Mouse (Mus musculus): ENCODE measurements around the gene Mier2. TPM values are rescaled to one million over a fixed set of nuclear protein-coding genes. Genes with fewer than 3 reads are reported as not detected.

Mier2 gene
- total and polyA plus RNA-seq, 2 experiments from 2014 or later, result 43.3 to 95.6 TPM

- H3K27ac ChIP-seq (ENCODE audit: low read depth, low read length), result no peak overlapping the region
- no peak for TF ChIP-seq CTCF (IDR thresholded peaks at IDR 0.05)
- H3K9me3 ChIP-seq (ENCODE audit: low read length), result no peaks in the 10 kb centered on the region
- H3K36me3 ChIP-seq (ENCODE audit: insufficient read depth, low read length), result no peaks in the 10 kb centered on the region
- no peak overlapping the region for H3K9ac ChIP-seq (replicated peaks; ENCODE audit: low read length, poor library complexity, severe bottlenecking)
- H3K4me1 ChIP-seq (ENCODE audit: insufficient read depth, low read length), result no peaks in the 10 kb centered on the region
- no peak for DNase-seq (ENCODE audit: low spot score)
- no peak for ATAC-seq (ENCODE audit: low FRiP score)
- H3K27me3 ChIP-seq (ENCODE audit: insufficient read depth, low read length), result no peaks in the 10 kb centered on the region
- H3K4me2 ChIP-seq (ENCODE audit: low read depth, low read length, poor library complexity, severe bottlenecking), result no peak overlapping the region
- H3K4me3 ChIP-seq (ENCODE audit: low read depth, low read length), result no peak overlapping the region
- WGBS, result 64% methylated on average over 6 of the region's 6 CpGs
Measured at GRCm38 (mm10) chr10:79594111-79594510, 39.1 kb upstream of the Mier2 start.

DNA sequence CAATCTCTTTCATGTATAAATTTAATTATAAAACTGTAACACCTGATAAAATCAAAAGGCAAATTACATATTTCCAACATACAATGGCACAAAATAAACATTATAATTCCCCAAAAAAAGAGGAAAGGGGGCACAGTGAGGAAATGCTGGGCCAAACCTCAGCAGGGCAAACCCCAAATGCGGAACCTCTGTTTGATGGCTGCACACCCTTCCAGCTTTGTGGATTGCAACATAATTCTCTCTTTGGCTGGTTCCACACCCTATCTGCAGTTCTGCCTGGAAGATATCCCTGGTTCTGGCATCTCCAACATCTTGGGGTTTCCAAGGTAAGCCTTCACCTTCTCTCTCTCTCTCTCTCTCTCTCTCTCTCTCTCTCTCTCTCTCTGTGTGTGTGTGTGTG, 35.7 kb upstream of the Mier2 start:
- no peaks in the 10 kb centered on the region for H3K36me3 ChIP-seq (ENCODE audit: insufficient read depth, low read length)
- no peak overlapping the region for H3K27ac ChIP-seq (ENCODE audit: low read depth, low read length)
- 93% methylated on average over 1 of the region's 1 CpGs for WGBS
- no peaks in the 10 kb centered on the region for H3K9me3 ChIP-seq (ENCODE audit: low read length)
- DNase-seq (ENCODE audit: low spot score) (no peak), ATAC-seq (ENCODE audit: low FRiP score) (no peak)
- TF ChIP-seq CTCF (IDR thresholded peaks at IDR 0.05), result no peak
- H3K4me3 ChIP-seq (ENCODE audit: low read depth, low read length), result no peak overlapping the region
- no peaks in the 10 kb centered on the region for H3K4me1 ChIP-seq (ENCODE audit: insufficient read depth, low read length)
- no peak overlapping the region for H3K4me2 ChIP-seq (ENCODE audit: low read depth, low read length, poor library complexity, severe bottlenecking)
- no peak overlapping the region for H3K9ac ChIP-seq (replicated peaks; ENCODE audit: low read length, poor library complexity, severe bottlenecking)
- no peaks in the 10 kb centered on the region for H3K27me3 ChIP-seq (ENCODE audit: insufficient read depth, low read length)

- H3K4me1 ChIP-seq (ENCODE audit: insufficient read depth, low read length), result no peaks in the 10 kb centered on the region
- 69% methylated on average over 4 of the region's 4 CpGs for WGBS
- H3K27ac ChIP-seq (ENCODE audit: low read depth, low read length), result no peak overlapping the region
- no peak for TF ChIP-seq CTCF (IDR thresholded peaks at IDR 0.05)
- H3K4me2 ChIP-seq (ENCODE audit: low read depth, low read length, poor library complexity, severe bottlenecking), result no peak overlapping the region
- no peak overlapping the region for H3K4me3 ChIP-seq (ENCODE audit: low read depth, low read length)
- H3K36me3 ChIP-seq (ENCODE audit: insufficient read depth, low read length), result no peaks in the 10 kb centered on the region
- ATAC-seq (ENCODE audit: low FRiP score) (no peak), DNase-seq (ENCODE audit: low spot score) (no peak)
- no peaks in the 10 kb centered on the region for H3K9me3 ChIP-seq (ENCODE audit: low read length)
- no peaks in the 10 kb centered on the region for H3K27me3 ChIP-seq (ENCODE audit: insufficient read depth, low read length)
- H3K9ac ChIP-seq (replicated peaks; ENCODE audit: low read length, poor library complexity, severe bottlenecking), result no peak overlapping the region
Measured at GRCm38 (mm10) chr10:79587752-79588126, 32.7 kb upstream of the Mier2 start.

- Histone ChIP-seq H3K4me2 (ENCODE audit: low read depth, low read length, poor library complexity, severe bottlenecking) (no peak within 1 kb of the TSS), H3K4me3 (ENCODE audit: low read depth, low read length) (no peak within 1 kb of the TSS), H3K27me3 (ENCODE audit: insufficient read depth, low read length) (no peaks in the 10 kb centered on the region), H3K36me3 (ENCODE audit: insufficient read depth, low read length) (no peaks in the 10 kb centered on the region), H3K9ac (replicated peaks; ENCODE audit: low read length, poor library complexity, severe bottlenecking) (no peak within 1 kb of the TSS), H3K9me3 (ENCODE audit: low read length) (no peaks in the 10 kb centered on the region), H3K4me1 (ENCODE audit: insufficient read depth, low read length) (no peaks in the 10 kb centered on the region), H3K27ac (ENCODE audit: low read depth, low read length) (no peak within 1 kb of the TSS)
- no peak for TF ChIP-seq CTCF (IDR thresholded peaks at IDR 0.05)
- DNase-seq (ENCODE audit: low spot score), result no peak
- no peak for ATAC-seq (ENCODE audit: low FRiP score)
- WGBS, result 81% methylated on average over 5 of the region's 5 CpGs
Measured at GRCm38 (mm10) chr10:79587061-79587751, 32.2 kb upstream of the Mier2 start, which contains the start of gene Theg. Gene Theg, minus strand, starts transcription at chr10:79587331.

GRCm38 (mm10) chr10:79586243-79586642, 31.2 kb upstream of the Mier2 start:
- no peaks in the 10 kb centered on the region for H3K36me3 ChIP-seq (ENCODE audit: insufficient read depth, low read length)
- no peak for TF ChIP-seq CTCF (IDR thresholded peaks at IDR 0.05)
- no peak for ATAC-seq (ENCODE audit: low FRiP score)
- no peaks in the 10 kb centered on the region for H3K9me3 ChIP-seq (ENCODE audit: low read length)
- H3K4me1 ChIP-seq (ENCODE audit: insufficient read depth, low read length), result no peaks in the 10 kb centered on the region
- H3K27ac ChIP-seq (ENCODE audit: low read depth, low read length), result no peak overlapping the region
- H3K27me3 ChIP-seq (ENCODE audit: insufficient read depth, low read length), result no peaks in the 10 kb centered on the region
- no peak overlapping the region for H3K4me2 ChIP-seq (ENCODE audit: low read depth, low read length, poor library complexity, severe bottlenecking)
- no peak for DNase-seq (ENCODE audit: low spot score)
- no peak overlapping the region for H3K9ac ChIP-seq (replicated peaks; ENCODE audit: low read length, poor library complexity, severe bottlenecking)
- WGBS, result 75% methylated on average over 8 of the region's 8 CpGs
- H3K4me3 ChIP-seq (ENCODE audit: low read depth, low read length), result no peak overlapping the region

GRCm38 (mm10) chr10:79585723-79586122, 30.7 kb upstream of the Mier2 start:
- Histone ChIP-seq H3K27me3 (ENCODE audit: insufficient read depth, low read length) (no peaks in the 10 kb centered on the region), H3K36me3 (ENCODE audit: insufficient read depth, low read length) (no peaks in the 10 kb centered on the region), H3K27ac (ENCODE audit: low read depth, low read length) (no peak overlapping the region), H3K4me2 (ENCODE audit: low read depth, low read length, poor library complexity, severe bottlenecking) (no peak overlapping the region), H3K4me1 (ENCODE audit: insufficient read depth, low read length) (no peaks in the 10 kb centered on the region), H3K9me3 (ENCODE audit: low read length) (no peaks in the 10 kb centered on the region), H3K4me3 (ENCODE audit: low read depth, low read length) (no peak overlapping the region), H3K9ac (replicated peaks; ENCODE audit: low read length, poor library complexity, severe bottlenecking) (no peak overlapping the region)
- TF ChIP-seq CTCF (IDR thresholded peaks at IDR 0.05), result no peak
- ATAC-seq (ENCODE audit: low FRiP score) (no peak), DNase-seq (ENCODE audit: low spot score) (no peak)
- 95% methylated on average over 5 of the region's 5 CpGs for whole genome bisulfite sequencing
